Mouse (Mus musculus) telencephalon, adult 2 months (tissue): ENCODE results near the gene Hist1h2ae.
"Not testable (repeated sequence)": the region's sequence is repeated elsewhere in the genome, so short reads cannot be mapped to it uniquely, and the experiment has no call there.

ENCODE experiments used
- DNase-seq: peaks from one replicate; pipeline ENCODE4 v3.0.0-alpha.2; 2011; ENCODE audit warnings: low read depth, low spot score

The Hist1h2ae gene

DNA sequence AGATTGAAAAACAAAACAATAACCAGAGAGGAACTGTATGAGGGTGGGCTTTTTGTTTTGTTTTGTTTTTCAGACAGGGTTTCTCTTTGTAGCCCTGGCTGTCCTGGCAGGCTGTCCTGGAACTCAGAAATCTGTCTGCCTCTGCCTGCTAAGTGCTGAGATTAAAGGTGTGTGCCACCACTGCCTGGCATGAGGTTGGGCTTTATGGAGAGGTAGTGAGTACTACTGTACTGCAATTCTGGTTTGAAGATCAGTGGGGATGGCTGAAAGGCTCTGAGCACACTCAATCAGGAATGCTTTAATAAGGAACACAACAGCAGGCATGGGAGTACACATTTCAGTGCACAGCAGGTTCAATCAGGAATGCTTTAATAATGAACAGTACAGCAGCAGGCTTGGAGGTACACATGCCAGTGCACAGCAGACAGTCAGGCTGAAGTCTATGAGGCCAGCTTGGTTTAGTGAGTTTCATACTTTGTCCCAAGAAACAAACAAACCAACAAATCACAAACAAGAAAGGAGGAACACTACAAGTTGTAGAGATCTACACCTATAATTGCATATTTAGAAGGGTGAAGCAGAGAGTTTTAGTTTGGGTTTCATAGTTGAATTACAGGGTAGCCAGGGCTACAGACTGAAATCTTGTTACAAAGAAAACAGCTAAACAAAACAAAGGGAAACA, 12.5 kb upstream of the Hist1h2ae start:
- DNase-seq = no peak

DNA sequence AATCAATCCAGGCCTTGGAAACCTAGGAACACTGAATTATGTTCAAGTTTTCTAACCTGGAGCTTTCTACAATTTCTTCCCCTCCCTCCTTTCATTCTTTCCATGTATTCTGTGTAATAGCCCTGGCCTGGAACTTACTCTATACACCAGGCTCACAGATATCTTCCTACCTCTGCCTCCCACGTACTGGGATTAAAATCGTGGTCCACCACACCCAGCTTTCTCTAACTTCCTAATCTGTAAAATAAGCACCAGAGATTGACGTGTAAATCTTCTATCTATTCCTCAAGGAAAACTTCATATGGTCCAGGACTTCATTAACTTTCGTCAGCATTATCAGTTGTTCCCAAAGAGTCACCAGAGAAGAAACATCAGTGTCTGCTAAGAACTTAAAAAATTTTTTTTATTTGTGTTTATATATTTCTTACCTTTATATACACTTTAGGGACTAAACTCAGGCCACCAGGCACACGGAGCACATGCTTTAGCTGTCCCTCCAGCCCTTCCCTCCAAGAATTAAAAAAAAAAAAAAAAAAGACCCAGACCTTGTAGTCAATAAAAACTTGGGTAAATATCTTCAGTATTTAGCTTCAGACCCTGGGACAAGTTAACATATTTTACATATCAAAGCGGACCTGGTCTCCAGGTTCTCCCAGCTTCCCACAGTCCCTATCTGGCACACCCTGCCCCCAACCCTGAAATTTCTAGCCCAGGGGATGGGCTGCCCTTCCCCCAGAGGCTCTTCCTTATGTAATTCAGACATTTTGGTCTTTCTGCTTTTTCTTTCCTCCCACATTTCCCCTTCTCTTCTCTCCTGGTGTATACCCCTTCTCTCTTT, 11.4 kb upstream of the Hist1h2ae start:
- no peak for DNase-seq

DNA sequence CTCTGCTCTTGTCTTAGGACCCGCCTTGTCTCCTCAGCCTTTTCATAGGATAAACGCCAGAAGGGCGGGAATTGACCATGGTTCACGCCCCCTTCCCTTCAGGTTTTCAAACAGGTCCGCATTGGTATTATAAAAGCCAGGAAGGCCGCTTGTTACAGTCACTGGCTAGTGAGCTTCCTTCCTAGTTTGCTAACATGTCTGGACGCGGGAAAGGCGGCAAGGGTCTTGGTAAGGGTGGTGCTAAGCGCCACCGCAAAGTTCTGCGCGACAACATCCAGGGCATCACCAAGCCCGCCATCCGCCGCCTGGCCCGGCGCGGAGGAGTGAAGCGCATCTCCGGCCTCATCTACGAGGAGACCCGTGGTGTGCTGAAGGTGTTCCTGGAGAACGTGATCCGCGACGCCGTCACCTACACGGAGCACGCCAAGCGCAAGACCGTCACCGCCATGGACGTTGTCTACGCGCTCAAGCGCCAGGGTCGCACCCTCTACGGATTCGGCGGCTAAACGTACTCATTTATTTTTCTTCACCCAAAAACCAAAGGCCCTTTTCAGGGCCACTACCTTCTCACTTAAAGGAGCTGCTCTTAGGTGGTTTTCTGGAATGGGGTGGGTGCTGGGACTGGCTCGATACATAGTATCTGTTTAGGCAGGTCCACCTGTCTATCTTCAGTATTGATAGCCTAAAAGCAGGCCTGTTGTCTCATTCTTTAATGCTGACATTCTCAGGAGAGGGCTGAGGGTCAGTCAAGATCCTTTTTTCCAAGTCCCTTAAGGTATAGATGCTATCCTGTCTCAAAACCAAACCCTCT, 10.6 kb upstream of the Hist1h2ae start, which contains the start of gene Hist1h4d:
Hist1h4d (plus strand) TSS at position 191 of the 811 bp plus-strand sequence.
- DNase-seq = peak; percentile 98

DNA sequence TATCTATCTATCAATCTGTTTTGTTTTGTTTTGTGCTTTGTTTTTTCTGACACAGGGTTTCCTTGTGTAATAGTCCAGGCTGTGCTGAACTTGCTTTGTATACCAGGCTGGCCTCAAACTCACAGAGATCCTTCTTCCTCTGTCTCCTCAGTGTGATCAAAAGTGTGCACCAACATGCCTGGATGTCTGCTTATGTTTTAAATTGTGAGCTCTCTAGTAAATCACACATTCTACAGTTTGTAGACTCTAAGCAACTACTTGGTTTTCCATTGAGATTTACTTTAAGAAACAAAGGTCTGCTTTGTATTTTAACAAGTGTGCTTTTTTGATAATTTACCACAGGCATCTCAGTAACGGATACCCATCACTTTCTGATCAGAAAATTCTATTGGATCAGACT, 6.8 kb upstream of the Hist1h2ae start:
- no peak for DNase-seq

DNA sequence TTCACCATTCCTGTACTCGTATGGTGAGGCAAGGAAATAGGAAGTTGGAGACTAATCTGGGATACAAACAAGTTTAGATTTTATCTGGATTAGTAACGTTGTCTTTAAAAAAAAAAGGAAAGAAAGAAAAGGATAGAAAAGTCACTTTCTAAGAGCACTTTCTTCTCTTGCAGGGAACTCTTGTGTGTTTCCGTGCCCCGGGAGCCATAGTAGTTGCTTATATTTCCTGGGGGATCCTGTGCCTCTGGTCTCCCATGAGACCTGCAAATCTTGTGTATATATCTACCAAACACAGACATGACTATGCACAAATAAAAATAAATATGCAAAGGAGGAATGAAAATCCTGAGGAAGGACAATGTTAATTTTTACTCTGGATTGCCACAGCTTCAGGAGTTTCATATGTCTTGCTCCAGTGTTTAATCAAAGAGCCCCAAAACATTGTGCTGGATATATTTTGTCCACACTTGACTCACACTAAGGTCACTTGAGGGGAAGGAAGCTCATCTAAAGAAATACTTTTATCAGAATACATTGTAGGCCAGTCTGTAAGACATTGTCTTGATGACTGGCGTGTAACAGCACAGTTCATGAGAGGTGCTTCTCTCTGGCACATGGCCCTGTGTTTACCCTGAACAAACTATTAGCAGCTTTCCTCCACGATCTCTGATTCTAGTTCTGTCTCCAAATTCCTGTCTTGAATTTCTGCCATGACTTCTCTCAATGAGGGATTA, 6.1 kb upstream of the Hist1h2ae start:
- no peak for DNase-seq

DNA sequence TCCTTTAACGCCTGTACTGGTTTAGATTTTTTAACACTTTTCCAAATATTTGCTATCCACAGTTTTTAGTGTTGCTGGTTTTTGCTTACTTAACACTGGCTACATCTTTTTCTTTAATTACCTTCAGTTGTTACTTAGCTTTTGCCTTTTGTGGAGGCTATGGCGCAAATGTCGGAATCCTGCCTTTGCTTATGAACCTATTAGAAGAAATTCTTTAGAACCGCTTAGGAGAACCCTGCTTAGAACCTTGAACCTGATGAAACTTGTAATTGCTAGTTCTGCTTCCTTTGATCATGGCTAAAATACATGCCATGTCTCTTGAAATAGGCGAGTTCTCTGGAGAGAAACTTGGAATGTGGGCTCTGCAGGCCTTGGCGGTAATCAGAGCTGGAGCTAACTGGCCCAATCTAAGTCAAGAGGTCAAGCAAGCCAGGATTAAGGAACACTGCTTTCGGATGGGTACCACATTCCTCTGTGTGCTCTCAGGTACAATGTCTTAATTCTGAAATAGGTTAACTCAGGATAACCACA, 5.4 kb upstream of the Hist1h2ae start:
- DNase-seq = no peak

DNA sequence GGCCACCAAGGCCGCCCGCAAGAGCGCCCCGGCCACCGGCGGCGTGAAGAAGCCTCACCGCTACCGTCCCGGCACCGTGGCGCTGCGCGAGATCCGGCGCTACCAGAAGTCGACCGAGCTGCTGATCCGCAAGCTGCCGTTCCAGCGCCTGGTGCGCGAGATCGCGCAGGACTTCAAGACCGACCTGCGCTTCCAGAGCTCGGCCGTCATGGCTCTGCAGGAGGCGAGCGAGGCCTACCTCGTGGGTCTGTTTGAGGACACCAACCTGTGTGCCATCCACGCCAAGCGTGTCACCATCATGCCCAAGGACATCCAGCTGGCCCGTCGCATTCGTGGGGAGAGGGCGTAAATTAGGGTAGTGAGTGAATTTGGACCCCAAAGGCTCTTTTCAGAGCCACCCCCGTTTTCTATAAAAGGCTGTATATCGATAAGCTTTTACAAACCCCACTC, 4.9 kb upstream of the Hist1h2ae start:
- DNase-seq = not testable (repeated sequence)

DNA sequence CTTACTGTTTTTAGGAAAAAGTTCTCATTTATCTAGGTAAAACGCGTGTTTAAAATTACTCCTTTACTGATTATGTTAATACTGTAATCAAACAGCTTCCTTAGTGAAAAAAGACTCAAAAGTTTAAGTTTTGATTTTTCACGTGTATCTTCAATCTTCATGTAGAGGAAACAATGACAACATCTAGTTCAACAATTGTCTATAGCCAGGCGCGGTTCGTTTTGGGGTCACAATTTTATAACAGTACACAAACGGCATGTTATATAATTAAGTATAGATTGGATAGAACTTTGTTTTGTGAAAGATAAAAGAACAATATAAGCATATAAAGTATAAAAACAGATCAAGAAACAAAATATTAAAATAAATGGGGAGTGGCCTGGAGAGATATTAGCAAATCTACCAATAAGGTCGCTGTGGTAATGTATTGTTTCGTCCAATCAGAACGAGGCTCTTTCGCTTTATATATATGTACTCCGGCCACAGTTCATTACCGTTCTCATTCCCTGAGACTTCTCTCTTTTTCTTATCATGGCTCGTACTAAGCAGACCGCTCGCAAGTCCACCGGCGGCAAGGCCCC, 4.3 kb upstream of the Hist1h2ae start, which contains the start of gene Hist1h3d:
Hist1h3d (plus strand) TSS at position 493 of the 581 bp plus-strand sequence.
- peak; percentile 87 for DNase-seq

DNA sequence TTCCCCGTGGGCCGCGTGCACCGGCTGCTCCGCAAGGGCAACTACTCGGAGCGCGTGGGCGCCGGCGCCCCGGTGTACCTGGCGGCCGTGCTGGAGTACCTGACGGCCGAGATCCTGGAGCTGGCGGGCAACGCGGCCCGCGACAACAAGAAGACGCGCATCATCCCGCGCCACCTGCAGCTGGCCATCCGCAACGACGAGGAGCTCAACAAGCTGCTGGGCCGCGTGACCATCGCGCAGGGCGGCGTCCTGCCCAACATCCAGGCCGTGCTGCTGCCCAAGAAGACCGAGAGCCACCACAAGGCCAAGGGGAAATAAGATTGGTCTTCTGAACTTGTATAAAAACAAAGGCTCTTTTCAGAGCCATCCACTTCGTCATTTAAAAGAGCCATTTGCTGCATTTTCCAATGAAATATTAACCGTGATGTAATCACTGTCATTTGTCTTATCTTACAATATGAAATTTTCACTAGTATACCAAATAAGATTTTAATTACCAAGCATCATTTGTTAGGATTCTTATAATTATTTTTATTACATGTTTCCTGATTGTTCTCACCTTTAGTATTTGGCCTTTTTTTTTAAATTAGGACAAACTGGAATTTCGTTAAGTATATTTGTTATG, 3.6 kb upstream of the Hist1h2ae start:
- DNase-seq = not testable (repeated sequence)

DNA sequence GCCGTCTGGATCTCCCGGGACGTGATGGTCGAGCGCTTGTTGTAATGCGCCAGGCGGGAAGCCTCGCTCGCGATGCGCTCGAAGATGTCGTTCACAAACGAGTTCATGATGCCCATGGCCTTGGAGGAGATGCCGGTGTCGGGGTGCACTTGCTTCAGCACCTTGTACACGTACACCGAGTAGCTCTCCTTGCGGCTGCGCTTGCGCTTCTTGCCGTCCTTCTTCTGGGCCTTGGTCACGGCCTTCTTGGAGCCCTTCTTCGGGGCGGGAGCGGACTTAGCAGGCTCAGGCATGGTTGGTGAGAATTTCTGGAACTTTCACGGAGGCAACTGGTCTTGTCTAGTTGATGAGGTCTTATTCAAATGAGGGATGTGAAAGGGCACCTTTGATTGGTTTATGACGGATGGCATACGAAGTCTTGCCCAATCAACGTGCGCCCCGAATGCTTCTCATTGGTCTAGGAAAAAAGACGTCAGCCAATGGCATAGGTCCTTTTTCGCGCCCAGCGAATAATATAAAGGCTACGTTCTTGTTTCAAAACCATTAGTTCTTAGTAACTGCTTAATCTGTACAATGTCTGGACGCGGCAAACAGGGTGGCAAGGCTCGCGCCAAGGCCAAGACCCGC, 3.0 kb upstream of the Hist1h2ae start, which contains the start of the genes Hist1h2bf and Hist1h2ad:
Hist1h2bf (minus strand) TSS at position 299 of the 627 bp plus-strand sequence.
Hist1h2ad (plus strand) TSS at position 484 of the 627 bp plus-strand sequence.
- peak; percentile 99 for DNase-seq

DNA sequence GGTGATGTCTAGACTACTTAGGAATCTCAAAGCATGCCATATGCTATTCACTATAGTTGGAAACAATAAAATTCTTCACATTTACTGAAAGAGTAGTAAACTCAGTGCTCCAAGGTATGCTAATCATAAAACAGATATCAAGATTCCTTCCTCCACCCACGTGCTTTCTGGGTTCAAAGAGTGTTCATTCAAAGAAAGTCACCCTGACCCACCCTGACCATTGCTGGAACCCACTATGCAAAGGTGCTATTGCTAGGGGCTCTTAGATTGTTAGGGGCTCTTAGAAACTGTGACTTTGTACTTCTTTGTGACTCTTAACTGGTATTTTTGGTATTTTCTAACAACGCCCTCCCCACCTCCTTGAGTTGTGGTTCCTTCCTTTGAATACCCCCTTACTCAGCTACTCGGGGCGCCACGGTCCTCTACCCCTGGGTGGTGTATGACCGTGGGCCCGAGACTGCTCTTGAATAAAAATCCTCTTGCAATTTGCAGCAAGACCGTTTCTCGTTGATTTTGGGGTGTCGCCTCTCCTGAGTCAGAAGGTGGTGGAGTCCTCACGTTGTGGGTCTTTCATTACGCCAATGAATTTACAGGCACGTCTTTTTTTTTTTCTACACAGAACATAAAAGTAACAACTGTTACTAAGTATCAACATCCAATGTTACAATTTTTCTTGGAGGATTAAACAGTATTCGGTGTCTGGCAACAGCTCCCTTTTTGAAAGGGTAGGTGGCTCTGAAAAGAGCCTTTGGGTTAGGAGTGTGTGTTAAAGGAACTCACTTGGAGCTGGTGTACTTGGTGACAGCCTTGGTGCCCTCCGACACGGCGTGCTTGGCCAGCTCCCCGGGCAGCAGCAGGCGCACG, 2.2 kb upstream of the Hist1h2ae start:
- not testable (repeated sequence) for DNase-seq

DNA sequence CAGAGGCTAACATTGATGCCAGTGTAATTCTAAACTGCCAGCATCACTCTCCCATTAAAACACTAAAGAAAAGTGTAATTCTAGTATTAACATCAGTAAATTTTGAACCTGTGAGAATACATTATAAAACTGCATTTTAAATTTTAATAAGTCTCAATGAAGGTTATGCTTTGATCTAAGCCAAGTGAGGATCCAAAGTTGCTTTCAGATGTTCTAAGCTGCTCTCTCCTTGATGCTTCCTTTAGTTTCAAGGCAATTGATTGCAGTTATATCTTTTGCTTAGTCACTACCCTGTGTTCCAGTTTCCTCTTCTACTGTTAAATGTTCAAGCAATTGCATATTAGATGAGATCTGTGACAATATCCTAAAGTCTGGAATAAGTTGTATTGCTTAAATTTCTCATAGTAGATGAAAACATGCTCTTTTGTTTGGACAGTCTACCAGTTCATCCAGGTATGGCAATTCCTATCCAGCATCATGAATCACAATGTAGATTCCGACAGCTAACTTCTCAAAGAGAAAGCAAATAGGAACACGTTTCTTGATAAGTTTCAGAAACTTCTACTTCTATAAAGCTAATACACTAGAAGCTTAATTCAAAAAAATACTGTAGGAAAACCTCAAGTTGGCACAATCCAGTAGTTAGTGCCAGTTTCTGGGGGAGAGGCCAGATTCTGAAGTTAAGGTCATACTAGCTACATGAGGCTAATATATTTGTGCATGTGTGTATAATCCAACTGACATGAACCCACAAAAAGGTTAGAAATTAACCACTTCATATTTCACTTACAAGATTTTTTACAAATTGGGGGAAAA, 1.4 kb upstream of the Hist1h2ae start:
- DNase-seq = no peak

DNA sequence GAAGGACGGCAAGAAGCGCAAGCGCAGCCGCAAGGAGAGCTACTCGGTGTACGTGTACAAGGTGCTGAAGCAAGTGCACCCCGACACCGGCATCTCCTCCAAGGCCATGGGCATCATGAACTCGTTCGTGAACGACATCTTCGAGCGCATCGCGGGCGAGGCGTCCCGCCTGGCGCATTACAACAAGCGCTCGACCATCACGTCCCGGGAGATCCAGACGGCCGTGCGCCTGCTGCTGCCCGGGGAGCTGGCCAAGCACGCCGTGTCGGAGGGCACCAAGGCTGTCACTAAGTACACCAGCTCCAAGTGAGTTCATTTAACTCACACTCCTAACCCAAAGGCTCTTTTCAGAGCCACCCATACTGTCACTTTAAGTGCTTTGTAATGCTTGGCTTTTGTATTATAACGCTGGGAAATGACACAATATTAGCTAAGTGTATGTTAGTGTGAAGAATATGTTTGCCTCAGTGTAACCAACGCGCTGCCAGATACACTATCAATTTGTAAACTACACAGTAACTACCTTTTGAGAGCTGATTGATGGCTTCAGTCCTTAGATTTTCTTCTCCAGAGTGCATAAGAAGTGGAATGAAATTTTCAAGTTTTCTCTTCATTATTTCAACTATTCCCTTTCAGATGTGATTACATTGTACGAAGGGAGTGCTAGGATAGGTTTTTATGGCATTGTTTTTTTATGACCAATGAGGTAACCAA, 641 bp upstream of the Hist1h2ae start:
- not testable (repeated sequence) for DNase-seq

DNA sequence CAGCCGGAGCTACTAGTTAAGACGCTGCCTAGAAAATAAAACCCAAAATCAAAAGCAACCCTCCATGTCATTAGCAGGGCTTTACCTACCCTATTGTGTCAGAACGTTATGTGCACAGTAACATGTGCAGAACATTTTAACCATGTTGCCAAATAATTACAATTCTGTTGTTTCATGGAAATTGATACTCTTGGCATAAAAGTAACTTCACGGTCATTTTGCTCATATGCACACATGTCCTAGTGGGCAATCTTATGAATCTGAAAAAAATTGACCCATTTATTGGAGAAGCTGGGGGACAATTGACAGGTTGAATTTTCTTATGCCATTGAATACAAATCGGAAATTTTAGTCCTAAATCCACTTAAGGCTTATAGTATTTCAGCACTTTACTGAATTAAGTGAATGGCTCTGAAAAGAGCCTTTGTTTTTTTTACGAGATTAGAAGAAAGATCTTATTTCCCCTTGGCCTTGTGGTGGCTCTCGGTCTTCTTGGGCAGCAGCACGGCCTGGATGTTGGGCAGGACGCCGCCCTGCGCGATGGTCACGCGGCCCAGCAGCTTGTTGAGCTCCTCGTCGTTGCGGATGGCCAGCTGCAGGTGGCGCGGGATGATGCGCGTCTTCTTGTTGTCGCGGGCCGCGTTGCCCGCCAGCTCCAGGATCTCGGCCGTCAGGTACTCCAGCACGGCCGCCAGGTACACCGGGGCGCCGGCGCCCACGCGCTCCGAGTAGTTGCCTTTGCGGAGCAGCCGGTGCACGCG, 579 bp downstream of the Hist1h2ae start:
- not testable (repeated sequence) for DNase-seq

DNA sequence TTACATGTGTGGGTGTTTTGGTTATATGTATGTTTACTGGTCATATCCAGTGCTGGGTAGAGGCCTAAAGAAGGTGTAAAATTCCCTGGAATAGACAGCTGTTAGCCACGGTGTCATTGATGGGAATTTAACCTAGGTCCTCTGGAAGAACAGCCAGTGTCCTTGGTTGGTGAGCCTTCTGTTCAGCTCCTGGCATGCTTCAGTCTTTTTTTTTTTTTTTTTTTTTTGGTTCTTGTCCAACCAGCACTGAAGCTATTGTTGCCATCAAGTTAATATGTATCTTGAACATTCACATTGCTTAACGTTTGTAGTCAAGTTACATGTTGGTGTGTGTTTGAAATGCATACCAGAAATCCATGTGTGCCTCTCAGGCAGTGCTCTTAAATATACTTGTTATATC, 6.5 kb downstream of the Hist1h2ae start:
- no peak for DNase-seq
